In genomic region chr16:7038639-7039260, GRCm38 (mm10) we compare ENCODE assay signal across 9 mouse cellular contexts.
A peak's percentile ranks its signal among the peaks of the same experiment; 100 is the strongest.
DNase-seq lines count a peak whose midpoint lies in the region; ATAC-seq and TF ChIP-seq lines count a peak whose summit lies in the region.
"Had no signal": no experiment of that assay in that cellular context is flagged by ENCODE, and none has a peak within 500 bp of the region (broad histone marks: within the 10 kb centered on the region; RNA-seq: fewer than 3 reads in every experiment).

No protein-coding gene starts in this region.

- intact Hi-C loops in left cerebral cortex, postnatal 14 days (cut with DNase I), result no loop called here

- H3ac ChIP-seq in myocyte (ENCODE audit: control insufficient read depth, insufficient read length), result no peak overlapping the region

- peaks cover 49% of the 10 kb centered on the region for H3K27me3 ChIP-seq in heart, embryonic 12.5 days (replicated peaks)
- peaks cover 24% of the 10 kb centered on the region for H3K27me3 ChIP-seq in hindbrain, embryonic 12.5 days
- no peaks in the 10 kb centered on the region for H3K27me3 ChIP-seq in myocyte (ENCODE audit: control insufficient read depth, insufficient read depth, insufficient read length)

- no peak for DNase-seq in heart, adult 8-10 months (ENCODE audit: low spot score)
- DNase-seq in embryo, embryonic 10.5 days (ENCODE audit: low spot score), result peak; percentile 49
- DNase-seq in left cerebral cortex, postnatal 14 days (ENCODE audit: low spot score in 2 of 2), result no peak
- DNase-seq in layer of hippocampus, postnatal 25 days (ENCODE audit: extremely low spot score in 1 of 2, low spot score in 1 of 2), result no peak

- no peaks in the 10 kb centered on the region for H3K36me3 ChIP-seq in heart, embryonic 12.5 days
- H3K36me3 ChIP-seq in hindbrain, embryonic 12.5 days, result no peaks in the 10 kb centered on the region
- H3K36me3 ChIP-seq in myocyte (ENCODE audit: control insufficient read depth, insufficient read depth), result no peaks in the 10 kb centered on the region

- peak overlapping the region; percentile 30 for H3K4me3 ChIP-seq in heart, embryonic 12.5 days
- H3K4me3 ChIP-seq in hindbrain, embryonic 12.5 days, result peak overlapping the region; percentile 45
- H3K4me3 ChIP-seq in myocyte, result peak overlapping the region; percentile 37
- H3K4me3 ChIP-seq: erythroblast, embryonic 14.5 days had no signal

- peaks cover 10% of the 10 kb centered on the region for H3K4me1 ChIP-seq in heart, embryonic 12.5 days (replicated peaks)
- H3K4me1 ChIP-seq in hindbrain, embryonic 12.5 days, result peaks cover 13% of the 10 kb centered on the region

- WGBS in heart, embryonic 12.5 days, result under 1% methylated on average over 18 of the region's 18 CpGs
- WGBS in hindbrain, embryonic 12.5 days, result under 1% methylated on average over 18 of the region's 18 CpGs

- H3K9me3 ChIP-seq in heart, embryonic 12.5 days (replicated peaks), result no peaks in the 10 kb centered on the region
- no peaks in the 10 kb centered on the region for H3K9me3 ChIP-seq in hindbrain, embryonic 12.5 days (replicated peaks)

- H3K4me2 ChIP-seq in heart, embryonic 12.5 days, result peak overlapping the region; percentile 71
- H3K4me2 ChIP-seq in hindbrain, embryonic 12.5 days (replicated peaks), result peak overlapping the region; percentile 76
- peak overlapping the region; percentile 77 for H3K4me2 ChIP-seq in myocyte (ENCODE audit: low read depth)

- H3K9ac ChIP-seq in heart, embryonic 12.5 days, result no peak overlapping the region
- H3K9ac ChIP-seq in hindbrain, embryonic 12.5 days, result peak overlapping the region; percentile 69

- no peaks in the 10 kb centered on the region for H3K79me2 ChIP-seq in myocyte (ENCODE audit: control insufficient read depth, insufficient read depth)

- H3K27ac ChIP-seq in heart, embryonic 12.5 days (ENCODE audit: poor library complexity, severe bottlenecking), result no peak overlapping the region
- H3K27ac ChIP-seq in hindbrain, embryonic 12.5 days, result peak overlapping the region; percentile 79

- TF ChIP-seq POLR2A in myocyte (IDR thresholded peaks at IDR 0.05; ENCODE audit: insufficient read length, low read depth), result no peak

- ATAC-seq in heart, embryonic 12.5 days (ENCODE audit: insufficient number of reproducible peaks, low FRiP score), result no peak
- ATAC-seq in hindbrain, embryonic 12.5 days (ENCODE audit: low FRiP score), result peak; percentile 49; the same call in 1 of the 2 replicates
- no peak for ATAC-seq in inflammation-experienced regulatory T-cells, adult 6 months

TF ChIP-seq in myocyte, 11 proteins besides CTCF, POLR2A, EP300 and RAD21:
- TF ChIP-seq REST (IDR thresholded peaks at IDR 0.05; ENCODE audit: insufficient read depth, insufficient read length), result no peak
- TF ChIP-seq MAX (IDR thresholded peaks at IDR 0.05; ENCODE audit: low read depth), result no peak
- no peak for TF ChIP-seq POLR2AphosphoS2 (IDR thresholded peaks at IDR 0.05; ENCODE audit: insufficient read length, low read depth)
- TF ChIP-seq TCF3 (IDR thresholded peaks at IDR 0.05; ENCODE audit: insufficient read length, low read depth), result no peak
- TF ChIP-seq E2F4 (IDR thresholded peaks at IDR 0.05; ENCODE audit: insufficient read depth), result no peak
- TF ChIP-seq MYOD1 (IDR thresholded peaks at IDR 0.05; ENCODE audit: control insufficient read depth in 1 of 3, insufficient read length in 2 of 3, low read depth in 2 of 3), result no peak
- TF ChIP-seq CEBPB (IDR thresholded peaks at IDR 0.05; ENCODE audit: insufficient read depth, poor library complexity, severe bottlenecking), result no peak
- no peak for TF ChIP-seq SRF (IDR thresholded peaks at IDR 0.05; ENCODE audit: control insufficient read depth, insufficient read length, low read depth)
- no peak for TF ChIP-seq MYOG (IDR thresholded peaks at IDR 0.05; ENCODE audit: control insufficient read depth in 1 of 3, insufficient read depth in 1 of 3, insufficient read length in 2 of 3, low read depth in 2 of 3)
- no peak for TF ChIP-seq USF1 (IDR thresholded peaks at IDR 0.05; ENCODE audit: low read depth)
- no peak for TF ChIP-seq TCF12 (IDR thresholded peaks at IDR 0.05; ENCODE audit: insufficient read depth, poor library complexity, severe bottlenecking)
